Mouse (Mus musculus) myocyte (in vitro differentiated cells): Measurements from ENCODE around the gene Rpl38.

Source experiments
- E2F4 ChIP-seq: IDR thresholded peaks from one replicate; pipeline ENCODE4 v1.6.1; 2011; ENCODE audit warnings: mild to moderate bottlenecking, control low read depth, moderate library complexity; ENCODE audit not compliant: insufficient read depth
- POLR2A ChIP-seq: IDR thresholded peaks from one replicate; pipeline ENCODE4 v1.6.1; 2011; ENCODE audit warnings: low read depth, mild to moderate bottlenecking, control low read depth, moderate library complexity; ENCODE audit not compliant: insufficient read length
- REST ChIP-seq: IDR thresholded peaks from one replicate; pipeline ENCODE4 v1.6.1; 2011; ENCODE audit warnings: mild to moderate bottlenecking, control low read depth, moderate library complexity; ENCODE audit not compliant: insufficient read depth, insufficient read length
- TCF12 ChIP-seq: IDR thresholded peaks from one replicate; pipeline ENCODE4 v1.6.1; 2011; ENCODE audit warnings: mild to moderate bottlenecking, control low read depth; ENCODE audit not compliant: poor library complexity, insufficient read depth, severe bottlenecking
- USF1 ChIP-seq: IDR thresholded peaks from one replicate; pipeline ENCODE4 v1.6.1; 2011; ENCODE audit warnings: low read depth, mild to moderate bottlenecking, control low read depth, moderate library complexity

- TF ChIP-seq E2F4 (no peak), POLR2A (no peak), TCF12 (no peak), REST (no peak), USF1 (no peak)
These were observed 18.8 kb upstream of the Rpl38 start for GRCm38 (mm10) chr11:114649510-114649909.
